Mouse (Mus musculus) CH12.LX (cell line): ENCODE data around the gene Atp10a. TPM values are rescaled to one million over a fixed set of nuclear protein-coding genes. Genes with fewer than 3 reads are reported as not detected.

Experiments
- DNase-seq: peaks from one replicate; pipeline ENCODE4 v3.0.0-alpha.2; 2013; ENCODE audit errors: extremely low read depth
- H3K27ac ChIP-seq: 2 replicates; pipeline ENCODE4 v1.5.1; 2012; ENCODE audit warnings: low read depth, mild to moderate bottlenecking, control low read depth, moderate library complexity; ENCODE audit not compliant: insufficient read depth
- H3K27me3 ChIP-seq: replicated peaks from 2 replicates; pipeline ENCODE3; 2012; ENCODE audit warnings: inconsistent platforms
- H3K36me3 ChIP-seq, 2 experiments: replicated peaks in 1 of 2; 2 replicates each; pipeline versions ENCODE3 to v1.6.1; 2012; ENCODE audit warnings: inconsistent platforms in 1 of 2, low read length in 1 of 2, mild to moderate bottlenecking in 1 of 2, mixed read lengths in 1 of 2, moderate library complexity in 1 of 2; ENCODE audit not compliant: control insufficient read depth in 1 of 2, insufficient read depth in 1 of 2
- H3K4me1 ChIP-seq, 2 experiments: 2 replicates each; pipeline ENCODE4 v1.6.1; 2012; ENCODE audit warnings: inconsistent platforms in 1 of 2, moderate library complexity in 1 of 2; ENCODE audit not compliant: insufficient read depth in 2 of 2, control insufficient read depth in 1 of 2
- H3K4me2 ChIP-seq: 2 replicates; pipeline ENCODE4 v1.6.1; 2012; ENCODE audit warnings: low read depth, mild to moderate bottlenecking, control low read depth; ENCODE audit not compliant: poor library complexity, insufficient read depth, severe bottlenecking
- H3K4me3 ChIP-seq, 3 experiments: fragments of 150-350 bp in 1 of 3; sonication (generic) in 1 of 3; replicated peaks in 1 of 3; 2 replicates each; pipeline versions ENCODE3 to v1.5.1; 2011 to 2012; ENCODE audit warnings: low read depth in 2 of 3, low read length in 2 of 3, mild to moderate bottlenecking in 2 of 3, moderate library complexity in 2 of 3, control low read depth in 1 of 3, improper control_type of control experiment in 1 of 3, inconsistent platforms in 1 of 3, mixed read lengths in 1 of 3; ENCODE audit not compliant: poor library complexity in 1 of 3
- H3K79me2 ChIP-seq: replicated peaks from 2 replicates; pipeline ENCODE4 v1.6.1; 2012; ENCODE audit warnings: mild to moderate bottlenecking, moderate library complexity; ENCODE audit not compliant: control insufficient read depth, poor library complexity, insufficient read depth, severe bottlenecking; ENCODE audit errors: extremely low read depth
- H3K9ac ChIP-seq: 2 replicates; pipeline ENCODE4 v1.6.1; 2012; ENCODE audit warnings: low read depth, mild to moderate bottlenecking, control low read depth, moderate library complexity; ENCODE audit not compliant: insufficient read depth
- H3K9me3 ChIP-seq: replicated peaks from 2 replicates; pipeline ENCODE3; 2012; ENCODE audit warnings: low read length, inconsistent platforms, mixed read lengths
- CTCF ChIP-seq, 2 experiments: IDR thresholded peaks in 1 of 2; conservative IDR thresholded peaks in 1 of 2; 2 replicates each; pipeline ENCODE4 v1.5.1; 2011 to 2012; ENCODE audit warnings: low read depth in 2 of 2, low read length in 2 of 2, improper control_type of control experiment in 1 of 2, inconsistent platforms in 1 of 2, mild to moderate bottlenecking in 1 of 2, moderate library complexity in 1 of 2
- ELF1 ChIP-seq: IDR thresholded peaks from 2 replicates; pipeline ENCODE4 v1.6.1; 2014; ENCODE audit warnings: low read depth, mild to moderate bottlenecking, inconsistent platforms, low read length, improper control_type of control experiment
- GABPA ChIP-seq: IDR thresholded peaks from 2 replicates; pipeline ENCODE4 v1.6.1; 2012; ENCODE audit warnings: low read depth, low read length, improper control_type of control experiment, inconsistent platforms; ENCODE audit not compliant: insufficient replicate concordance
- HCFC1 ChIP-seq: IDR thresholded peaks from 2 replicates; pipeline ENCODE4 v1.6.1; 2012; ENCODE audit warnings: low read depth, mild to moderate bottlenecking, inconsistent platforms, low read length, improper control_type of control experiment
- IRF4 ChIP-seq: IDR thresholded peaks from 2 replicates; pipeline ENCODE4 v1.6.1; 2014; ENCODE audit warnings: low read depth, mild to moderate bottlenecking, inconsistent platforms, low read length, improper control_type of control experiment
- MAX ChIP-seq: IDR thresholded peaks from 2 replicates; pipeline ENCODE4 v1.6.1; 2011; ENCODE audit warnings: low read length, improper control_type of control experiment
- MEF2A ChIP-seq: IDR thresholded peaks from 2 replicates; pipeline ENCODE4 v1.6.1; 2014; ENCODE audit warnings: low read depth, mild to moderate bottlenecking, inconsistent platforms, low read length, improper control_type of control experiment, borderline replicate concordance
- MYC ChIP-seq: IDR thresholded peaks from 2 replicates; pipeline ENCODE4 v1.6.1; 2011; ENCODE audit warnings: low read depth, mild to moderate bottlenecking, improper control_type of control experiment, low read length
- NRF1 ChIP-seq: IDR thresholded peaks from 2 replicates; pipeline ENCODE4 v1.6.1; 2014; ENCODE audit warnings: low read depth, mild to moderate bottlenecking, inconsistent platforms, low read length, improper control_type of control experiment, moderate library complexity
- POLR2A ChIP-seq: IDR thresholded peaks from 2 replicates; pipeline ENCODE4 v1.6.1; 2011; ENCODE audit warnings: low read depth, mild to moderate bottlenecking, improper control_type of control experiment, low read length
- RAD21 ChIP-seq: IDR thresholded peaks from 2 replicates; pipeline ENCODE4 v1.6.1; 2011; ENCODE audit warnings: low read depth, mild to moderate bottlenecking, low read length, improper control_type of control experiment, moderate library complexity
- RCOR1 ChIP-seq: conservative IDR thresholded peaks from 2 replicates; pipeline ENCODE4 v1.6.1; 2012; ENCODE audit warnings: low read depth, mild to moderate bottlenecking, inconsistent platforms, low read length, improper control_type of control experiment
- SIN3A ChIP-seq: IDR thresholded peaks from 2 replicates; pipeline ENCODE4 v1.6.1; 2012; ENCODE audit warnings: low read length, improper control_type of control experiment, inconsistent platforms
- SMC3 ChIP-seq: IDR thresholded peaks from 2 replicates; pipeline ENCODE4 v1.6.1; 2011; ENCODE audit warnings: low read depth, low read length, improper control_type of control experiment
- TBP ChIP-seq: conservative IDR thresholded peaks from 2 replicates; pipeline ENCODE4 v1.6.1; 2011; ENCODE audit warnings: low read depth, low read length, improper control_type of control experiment
- USF1 ChIP-seq: IDR thresholded peaks from 2 replicates; pipeline ENCODE4 v1.6.1; 2014; ENCODE audit warnings: low read depth, mild to moderate bottlenecking, inconsistent platforms, low read length, improper control_type of control experiment
- dilution Hi-C: fragments of 300-500 bp; cut with MboI; formaldehyde crosslinking; loops from 2 replicates; pipeline ENCODE4 v1.14.3; 2020; ENCODE audit warnings: low sequenced_read_pairs; ENCODE audit not compliant: extremely low pct_unique_long_range_greater_than_20kb, extremely low pct_ligation_motif_present
- in situ Hi-C: fragments of 300-500 bp; cut with MboI; formaldehyde crosslinking; loops from 3 replicates; pipeline ENCODE4 v1.14.3; 2019; ENCODE audit warnings: low sequenced_read_pairs, low pct_ligation_motif_present, low pct_unique_long_range_greater_than_20kb, mixed read lengths
- polyA plus RNA-seq: library from polyadenylated mRNA; unstranded; fragments of >175 nt; gene quantifications from 2 replicates; pipeline ENCODE4 v1.2.1, GENCODE M21; 2012; ENCODE audit warnings: low read depth; ENCODE audit not compliant: insufficient read length
- total RNA-seq, 2 experiments: library from RNA; depleted of rRNA; stranded (reverse); fragments of 300-350 nt in 1 of 2; fragments of >200 nt in 1 of 2; gene quantifications; 2 replicates each; pipeline ENCODE4 v1.2.3; 2012 to 2014

Gene Atp10a
- total and polyA plus RNA-seq, 3 experiments, result not detected

GRCm38 (mm10) chr7:58695661-58696060 is 39.7 kb downstream of the Atp10a start:
- peaks cover 44% of the 10 kb centered on the region for H3K9me3 ChIP-seq
- no peaks in the 10 kb centered on the region for H3K79me2 ChIP-seq
- no peak overlapping the region for H3K4me2 ChIP-seq
- no peak for DNase-seq
- no peak overlapping the region for H3K27ac ChIP-seq
- no peaks in the 10 kb centered on the region for H3K4me1 ChIP-seq
- in situ Hi-C loops (no loop called here), dilution Hi-C loops (no loop called here)
- TF ChIP-seq RAD21, result no peak
- no peak for TF ChIP-seq NRF1
- TF ChIP-seq HCFC1, result no peak
- TF ChIP-seq ELF1, result no peak
- TF ChIP-seq POLR2A, result no peak
- no peak for TF ChIP-seq USF1
- TF ChIP-seq TBP, result no peak
- TF ChIP-seq IRF4, result no peak
- no peak for TF ChIP-seq SIN3A
- TF ChIP-seq RCOR1, result no peak
- no peak for TF ChIP-seq GABPA
- no peak for TF ChIP-seq SMC3
- no peak for TF ChIP-seq MYC
- no peak for TF ChIP-seq MEF2A
- no peak for TF ChIP-seq CTCF (conservative IDR thresholded peaks at IDR 0.05 in 1 of 2, IDR thresholded peaks at IDR 0.05 in 1 of 2; ENCODE audit: low read depth in 2 of 2, low read length in 2 of 2)
- no peak overlapping the region for H3K4me3 ChIP-seq
- no peaks in the 10 kb centered on the region for H3K27me3 ChIP-seq
- no peak overlapping the region for H3K9ac ChIP-seq
- H3K36me3 ChIP-seq, result no peaks in the 10 kb centered on the region

GRCm38 (mm10) chr7:58697092-58697491 is 41.1 kb downstream of the Atp10a start:
- Histone ChIP-seq H3K79me2 (no peaks in the 10 kb centered on the region), H3K36me3 (no peaks in the 10 kb centered on the region), H3K4me3 (no peak overlapping the region), H3K9me3 (peaks cover 36% of the 10 kb centered on the region), H3K4me2 (no peak overlapping the region), H3K27ac (no peak overlapping the region), H3K27me3 (no peaks in the 10 kb centered on the region), H3K4me1 (no peaks in the 10 kb centered on the region), H3K9ac (no peak overlapping the region)
- no peak for DNase-seq
- dilution Hi-C loops, result no loop called here
- TF ChIP-seq MAX (no peak), NRF1 (no peak), RAD21 (no peak), USF1 (no peak)
- in situ Hi-C loops, result no loop called here
